Mouse (Mus musculus) heart, adult 11 months (tissue): ENCODE measurements around the gene Hps6.

ENCODE experiments used
- DNase-seq: peaks from one replicate; pipeline ENCODE4 v3.0.0; 2022

Hps6 gene

DNA sequence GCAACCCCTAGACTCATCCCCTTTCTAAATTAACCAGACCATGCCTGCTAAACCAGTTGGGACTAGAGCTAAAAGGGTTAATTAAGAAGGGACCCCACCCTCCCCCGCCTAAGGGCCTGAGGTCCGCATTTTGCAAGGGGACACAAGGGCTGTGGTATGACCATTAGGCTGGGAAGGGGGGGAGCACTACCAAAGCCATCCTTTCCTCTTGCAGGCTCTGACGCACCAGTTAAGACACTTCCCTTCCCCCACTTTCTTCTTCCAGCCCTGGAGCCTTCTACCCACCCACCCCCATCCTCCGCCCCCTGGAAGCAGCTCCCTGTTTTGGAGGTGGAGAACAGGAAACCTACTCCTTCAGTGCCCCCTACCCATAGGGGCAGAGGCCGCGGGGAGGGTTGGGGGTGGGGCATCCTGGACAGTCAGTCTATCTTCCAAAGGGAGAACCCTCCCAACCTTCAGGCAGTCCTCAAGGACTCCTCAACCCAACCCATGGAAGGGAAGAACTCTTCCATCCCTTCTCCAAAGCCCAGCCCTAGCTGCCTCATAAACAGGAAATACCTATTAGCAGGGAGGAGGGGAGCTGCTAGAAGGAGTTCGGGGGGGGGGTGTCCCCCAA lies 42.5 kb downstream of the Hps6 start:
- peak; percentile 99 for DNase-seq

DNA sequence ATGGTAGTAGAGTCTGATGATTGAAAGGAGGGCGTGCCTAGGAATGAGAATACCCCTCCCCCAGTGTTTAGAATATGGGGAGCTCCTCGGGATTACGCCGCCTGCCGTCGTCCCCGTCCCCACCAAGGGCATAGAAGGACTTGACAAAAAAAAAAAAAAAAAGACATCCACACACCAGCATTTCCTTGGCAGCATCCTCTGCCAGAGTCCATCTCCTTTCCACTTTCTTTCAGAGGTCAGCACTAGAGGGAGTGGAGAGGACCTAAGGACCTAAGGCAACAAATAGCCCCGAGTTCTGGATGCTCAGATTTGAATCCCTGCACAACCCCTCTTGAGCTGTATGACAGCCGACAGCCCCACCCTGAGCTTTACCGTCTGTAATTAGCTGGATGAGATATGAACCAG lies 43.3 kb downstream of the Hps6 start:
- peak; percentile 91 for DNase-seq

DNA sequence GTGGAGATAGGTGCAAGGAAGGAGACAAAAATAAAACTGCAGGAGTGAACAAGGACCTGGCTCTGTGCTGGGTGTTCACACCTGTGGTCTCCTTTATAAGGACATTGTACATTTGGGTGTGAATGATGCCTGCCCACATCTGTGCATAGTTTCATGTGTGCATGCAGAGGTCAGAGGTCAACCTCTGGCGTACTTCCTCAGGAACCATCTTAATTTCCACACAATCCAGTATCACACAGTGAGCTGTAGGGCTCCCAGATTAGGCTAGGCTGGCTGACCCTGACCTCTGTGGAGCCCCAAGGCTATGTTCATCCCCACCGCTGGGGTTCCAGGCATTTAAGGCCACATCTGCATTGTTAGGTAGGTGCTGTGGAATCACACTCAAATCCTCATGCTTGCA lies 44.1 kb downstream of the Hps6 start:
- DNase-seq, result no peak

DNA sequence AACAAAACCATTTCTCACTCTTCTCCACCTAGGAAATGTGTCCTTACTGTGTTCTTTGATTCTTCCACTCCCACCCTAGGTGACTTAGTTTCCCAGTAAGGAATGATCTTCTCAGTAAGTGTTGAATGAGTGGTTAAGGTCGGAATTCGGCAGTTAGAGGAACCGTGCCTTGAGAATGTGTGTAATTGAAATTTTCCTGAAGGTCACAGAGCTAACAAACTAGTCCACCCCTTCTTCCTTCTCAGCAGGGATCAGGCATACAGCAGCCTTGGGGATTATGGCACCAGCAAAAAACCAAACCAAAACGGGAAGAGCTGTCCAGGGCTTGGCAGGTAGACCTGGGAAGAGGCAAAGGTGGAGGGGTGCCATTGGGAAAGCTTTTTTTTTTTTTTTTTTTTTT lies 45.8 kb downstream of the Hps6 start:
- no peak for DNase-seq

DNA sequence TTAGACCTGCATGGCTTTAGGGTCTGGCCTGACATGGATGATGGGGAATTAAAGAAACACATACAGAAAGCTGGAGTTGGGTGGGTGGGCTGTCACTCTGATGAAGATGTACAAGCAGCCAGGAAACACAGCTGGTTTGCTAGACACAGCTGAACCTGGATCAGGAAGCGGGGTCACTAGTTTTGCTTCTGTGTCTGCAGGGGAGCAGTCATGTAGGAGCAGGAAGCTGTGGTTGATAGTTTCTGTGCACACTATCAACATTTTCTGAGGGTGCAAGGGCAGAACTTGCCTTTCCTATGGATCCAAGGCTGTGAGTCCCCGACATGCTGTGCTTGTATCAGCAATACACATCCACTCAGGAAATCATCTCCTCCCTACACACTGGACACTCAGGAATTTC lies 47.2 kb downstream of the Hps6 start:
- DNase-seq, result no peak
